In genomic region chr10:122528973-122529703, GRCm38 (mm10) we compare ENCODE assay signal across 8 mouse cellular contexts.
A peak's percentile ranks its signal among the peaks of the same experiment; 100 is the strongest.
DNase-seq lines count a peak whose midpoint lies in the region; ATAC-seq and TF ChIP-seq lines count a peak whose summit lies in the region.

No protein-coding gene starts in this region.

- H3K27me3 ChIP-seq in G1E (ENCODE audit: insufficient read depth, low read length) = no peaks in the 10 kb centered on the region

- no peaks in the 10 kb centered on the region for H3K36me3 ChIP-seq in G1E (replicated peaks)

- no peak for ATAC-seq in G1E (ENCODE audit: extremely low read depth, insufficient number of reproducible peaks, low FRiP score, poor library complexity, severe bottlenecking)
- ATAC-seq in erythroid progenitor cell, adult 5-6 weeks (replicated peaks; ENCODE audit: low FRiP score, poor library complexity, severe bottlenecking) = no peak

- H3K4me3 ChIP-seq in layer of hippocampus, adult 2 months = no peak overlapping the region
- no peak overlapping the region for H3K4me3 ChIP-seq in G1E (ENCODE audit: low read depth, low read length)

- TF ChIP-seq CTCF in layer of hippocampus, adult 2 months (conservative IDR thresholded peaks at IDR 0.05) = peak; percentile 96
- peak; percentile 43; the same call in 1 of the 2 replicates for TF ChIP-seq CTCF in G1E (IDR thresholded peaks at IDR 0.05; ENCODE audit: low read depth, low read length)

- DNase-seq in cerebellum, adult 18-20 months = peak; percentile 16 to 31
- no peak for DNase-seq in cerebellum, adult 11 months
- DNase-seq in layer of hippocampus, adult 2 months (ENCODE audit: low spot score in 2 of 2) = peak; percentile 9 to 57
- DNase-seq in layer of hippocampus, postnatal 36 days = no peak
- DNase-seq in G1E (ENCODE audit: low spot score) = no peak
- peak; percentile 49 for DNase-seq in embryo, embryonic 9.5 days (ENCODE audit: extremely low spot score)
- DNase-seq in mesoderm, embryonic 11.5 days (ENCODE audit: low read depth, low spot score) = peak; percentile 71

- H3K4me1 ChIP-seq in G1E (ENCODE audit: insufficient read depth, low read depth, low read length) = no peaks in the 10 kb centered on the region

- no peak overlapping the region for H3K27ac ChIP-seq in layer of hippocampus, adult 2 months

- H3K9me3 ChIP-seq in G1E (replicated peaks) = peaks cover 23% of the 10 kb centered on the region

Comparison
In these comparisons a context has a peak if more than half of its experiments do, and no peak if none do; other contexts are left out.
1. DNase-seq: peak in cerebellum, adult 18-20 months (2 of 2), layer of hippocampus, adult 2 months (2 of 2), embryo, embryonic 9.5 days (single experiment) and mesoderm, embryonic 11.5 days (single experiment); none in cerebellum, adult 11 months (single experiment), layer of hippocampus, postnatal 36 days (0 of 2) and G1E (single experiment).